Mouse (Mus musculus) left cerebral cortex, postnatal 25 days (tissue): Measurements from ENCODE around the gene Sgms1. TPM values are rescaled to one million over a fixed set of nuclear protein-coding genes. Genes with fewer than 3 reads are reported as not detected.
"Not testable (repeated sequence)": the region's sequence is repeated elsewhere in the genome, so short reads cannot be mapped to it uniquely, and the experiment has no call there.

Experiments used
- DNase-seq, 2 experiments: peaks; one replicate each; pipeline ENCODE4 v3.0.0; 2022; ENCODE audit warnings: low spot score in 2 of 2, mixed read lengths in 1 of 2
- intact Hi-C: fragments of 180-260 bp; cut with DNase I; formaldehyde crosslinking; loops from one replicate; pipeline ENCODE4 v1.15.1; 2025
- total RNA-seq, 2 experiments: library from RNA; stranded (reverse); gene quantifications; 2 replicates each; pipeline ENCODE4 v1.2.3; 2021

Sgms1 gene
- total RNA-seq, 2 experiments from 2014 or later = 44.2 to 53.5 TPM

DNA sequence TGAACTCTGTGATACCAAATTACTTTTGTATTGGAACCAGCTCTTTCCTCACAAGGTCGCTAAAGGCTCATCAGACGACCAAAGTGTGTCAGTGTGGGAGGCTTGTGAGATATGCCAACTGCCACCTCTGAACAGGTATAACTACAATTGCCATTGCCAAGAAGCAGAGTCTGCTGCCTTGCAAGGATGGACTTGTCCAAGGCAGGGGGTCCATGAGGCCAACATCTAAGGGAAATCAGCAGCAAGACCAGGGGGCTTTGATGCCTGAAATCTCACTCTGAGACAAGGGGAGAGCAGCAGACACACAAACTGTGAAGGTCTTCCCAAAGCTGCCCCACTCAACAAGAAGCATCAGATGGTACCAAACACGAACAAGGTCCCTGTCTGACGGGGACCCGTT lies 251.6 kb downstream of the Sgms1 start:
- DNase-seq = no peak
- intact Hi-C loops = no loop called here

DNA sequence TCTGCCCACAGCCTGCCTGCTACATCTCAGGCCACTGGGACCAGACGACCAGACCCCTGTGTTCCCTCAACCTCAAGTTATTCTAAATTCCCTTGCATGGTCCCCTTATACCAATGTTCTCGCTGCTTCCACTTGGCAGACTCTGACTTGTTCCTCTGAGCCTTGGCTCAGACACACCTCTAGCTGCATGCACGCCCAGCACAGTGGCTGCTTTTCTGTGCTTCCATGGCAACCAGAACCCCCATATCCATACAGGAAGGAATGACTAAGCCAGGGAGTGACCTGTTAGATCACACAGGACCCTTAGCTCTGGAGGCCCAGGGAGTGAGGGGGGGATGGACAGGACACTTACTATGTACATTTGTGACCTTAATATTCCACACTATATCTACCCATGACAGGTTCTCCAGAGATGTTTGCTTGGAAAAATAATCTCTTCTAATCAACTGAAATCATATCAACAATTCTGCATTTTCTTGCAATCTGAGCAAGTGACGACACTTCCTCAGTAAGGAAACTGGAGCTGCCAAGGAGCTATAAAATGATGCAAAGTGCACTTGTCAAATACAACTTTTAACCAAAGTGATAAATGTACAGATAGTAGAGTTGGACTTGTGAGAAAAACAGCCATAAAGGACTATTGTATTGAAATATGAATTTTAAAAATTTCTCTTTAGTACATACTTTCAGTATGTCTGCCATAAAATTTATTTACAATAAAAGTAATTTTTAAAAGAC lies 252.5 kb downstream of the Sgms1 start:
- DNase-seq = peak; percentile 35 to 52

DNA sequence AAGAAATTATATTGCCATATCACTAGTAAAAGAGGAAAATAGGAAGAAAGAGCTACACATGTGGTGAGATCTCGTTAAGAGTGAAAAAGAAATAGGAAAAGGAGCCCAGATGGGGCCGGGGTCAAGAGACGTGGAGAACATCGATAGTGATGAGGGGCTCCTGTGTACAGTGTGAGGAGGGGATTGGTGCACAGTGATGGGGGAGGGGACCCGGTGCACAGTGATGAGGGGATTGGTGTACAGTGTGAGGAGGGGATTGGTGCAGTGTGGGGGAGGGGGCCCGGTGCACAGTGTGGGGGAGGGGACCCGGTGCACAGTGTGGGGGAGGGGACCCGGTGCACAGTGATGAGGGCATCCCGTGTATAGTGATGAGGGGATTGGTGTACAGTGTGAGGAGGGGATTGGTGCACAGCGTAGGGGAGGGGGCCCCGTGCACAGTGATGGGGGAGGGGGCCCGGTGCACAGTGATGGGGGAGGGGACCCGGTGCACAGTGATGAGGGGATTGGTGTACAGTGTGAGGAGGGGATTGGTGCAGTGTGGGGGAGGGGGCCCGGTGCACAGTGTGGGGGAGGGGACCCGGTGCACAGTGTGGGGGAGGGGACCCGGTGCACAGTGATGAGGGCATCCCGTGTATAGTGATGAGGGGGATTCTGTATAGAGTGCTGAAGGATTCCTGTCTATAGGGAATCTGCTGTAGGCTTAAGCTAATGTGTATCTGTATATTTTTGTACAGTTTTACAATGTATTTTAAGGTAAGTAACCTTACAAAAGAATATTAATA lies 257.6 kb downstream of the Sgms1 start:
- intact Hi-C loops, DNase-seq: not testable (repeated sequence)

More for the DNA sequence above, 252.5 kb downstream of the Sgms1 start:
- intact Hi-C loops = no loop called here

DNA sequence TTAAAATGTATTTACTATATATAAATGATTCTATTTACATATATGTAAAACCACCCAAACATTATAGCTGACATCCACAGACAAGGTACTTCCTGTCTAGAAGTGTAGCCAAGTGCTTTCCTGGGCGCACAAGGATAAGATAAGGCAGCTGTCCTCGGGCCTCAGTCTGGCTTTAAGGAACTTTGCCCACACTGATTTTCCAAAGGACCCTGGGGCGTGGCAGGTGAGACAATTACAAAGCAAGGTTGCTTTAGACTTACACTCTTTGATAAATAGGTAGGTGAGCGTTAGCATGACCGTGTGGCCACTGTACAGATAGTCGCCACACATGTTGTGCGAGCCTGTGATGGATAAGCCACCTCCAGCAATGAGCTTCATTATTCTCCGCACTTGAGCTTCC lies 260.2 kb downstream of the Sgms1 start:
- intact Hi-C loops = no loop called here

DNA sequence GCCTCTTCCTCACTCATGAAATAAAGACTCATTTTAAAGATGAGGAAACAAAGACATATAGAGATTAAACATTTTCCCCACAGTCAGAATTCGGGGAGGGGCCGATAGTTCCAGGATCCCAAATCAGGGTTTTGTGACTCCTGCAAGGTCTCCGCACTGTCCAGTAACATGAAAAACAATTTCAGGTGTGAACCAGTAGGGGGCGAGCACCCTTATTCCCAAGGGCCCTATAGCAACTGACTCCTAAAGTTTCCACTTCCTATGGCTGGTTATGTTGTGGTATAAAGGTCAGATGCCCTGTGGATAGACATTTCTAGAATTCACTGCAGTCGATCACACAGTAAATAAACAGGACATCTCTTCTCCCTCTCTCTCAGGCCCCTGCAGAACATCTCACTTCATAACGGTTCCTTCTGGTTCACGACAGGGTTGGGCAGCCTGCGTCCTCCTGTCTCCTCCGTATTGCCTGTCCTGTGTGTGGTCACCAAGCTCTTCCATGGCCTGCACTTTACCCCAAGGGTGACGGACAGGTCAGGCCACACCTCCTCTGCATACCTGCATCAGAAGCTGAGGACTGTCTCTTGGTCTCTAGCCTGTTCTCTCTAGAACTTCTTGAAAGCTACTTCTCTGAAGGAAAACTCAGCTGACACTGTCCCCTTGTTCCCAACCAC lies 262.2 kb downstream of the Sgms1 start:
- no peak for DNase-seq
- intact Hi-C loops = no loop called here

More for the DNA sequence above, 260.2 kb downstream of the Sgms1 start:
- no peak for DNase-seq

DNA sequence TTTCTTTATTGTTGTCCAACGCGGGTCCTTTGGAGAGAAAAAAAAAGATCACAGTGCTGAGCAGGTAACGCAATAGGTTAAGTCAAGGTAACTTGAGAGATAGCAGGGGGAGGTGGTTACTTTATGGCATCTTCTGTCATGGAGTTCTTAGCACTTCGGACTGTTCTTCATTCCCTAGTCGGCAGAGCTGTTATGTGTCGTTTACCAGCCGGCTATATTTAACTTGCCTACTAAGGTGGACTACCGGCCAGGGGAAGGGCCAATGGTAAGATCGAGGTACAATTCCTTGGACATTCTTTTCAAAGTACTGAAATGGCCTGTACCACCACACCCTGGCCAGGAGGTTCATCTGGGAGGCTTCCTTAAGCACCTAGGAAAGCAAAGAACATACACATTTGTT lies 265.4 kb downstream of the Sgms1 start:
- intact Hi-C loops = no loop called here
- DNase-seq = no peak

DNA sequence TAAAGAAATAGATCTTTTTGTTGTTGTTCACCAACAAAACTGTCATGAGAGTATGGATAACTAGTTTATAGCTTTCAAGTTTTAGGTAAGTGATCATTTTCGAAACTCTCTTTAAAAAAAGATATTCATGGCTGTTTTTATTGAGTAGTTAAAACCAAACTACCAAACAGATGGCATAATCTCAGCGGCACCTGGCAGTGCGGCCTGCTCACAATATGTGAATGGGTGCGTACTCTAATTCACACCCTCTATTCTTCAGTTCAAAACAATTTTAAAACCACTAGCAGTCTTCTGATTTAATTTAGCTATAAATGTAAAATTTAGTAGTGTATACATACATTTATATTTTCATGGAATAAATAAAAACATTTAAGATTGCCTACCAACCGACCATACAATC lies 266.3 kb downstream of the Sgms1 start:
- intact Hi-C loops = no loop called here
- DNase-seq = no peak

DNA sequence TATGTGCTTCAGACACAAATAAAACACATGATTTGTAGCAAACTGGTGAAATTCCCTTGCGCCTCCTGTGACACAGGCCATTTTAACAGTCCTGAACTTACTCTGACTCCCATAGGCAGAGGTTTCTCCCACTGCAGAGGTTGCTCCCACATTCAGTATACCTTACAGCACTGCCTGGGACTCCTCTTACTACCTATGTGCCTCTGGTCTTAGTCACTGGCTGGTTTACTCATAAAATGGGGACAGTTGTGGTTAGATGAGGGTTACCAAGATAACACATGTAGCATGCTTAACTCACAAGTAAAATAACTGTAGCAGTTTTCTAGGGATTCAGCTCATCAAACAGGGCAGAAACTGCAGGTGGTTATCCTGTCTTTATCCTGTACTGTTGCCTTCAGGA lies 268.7 kb downstream of the Sgms1 start:
- DNase-seq = no peak
- intact Hi-C loops = no loop called here

DNA sequence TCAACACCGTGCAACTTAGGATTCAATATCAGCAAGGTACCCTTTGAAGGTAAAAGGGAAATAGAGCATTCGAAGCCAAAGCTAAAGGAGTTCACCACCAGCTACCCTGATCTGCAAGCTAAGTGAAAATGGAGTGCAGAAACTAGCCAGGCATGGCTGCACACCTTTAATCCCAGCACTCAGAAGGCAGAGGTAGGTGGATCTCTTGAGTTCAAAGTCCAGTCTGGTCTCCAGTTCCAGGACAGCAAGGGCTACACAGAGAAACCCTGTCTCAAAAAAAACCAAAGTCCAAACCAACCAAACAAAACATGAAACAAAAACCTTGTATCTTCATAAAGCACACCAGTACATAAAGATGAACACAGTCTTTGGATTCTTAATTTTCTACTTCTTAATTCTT lies 269.8 kb downstream of the Sgms1 start:
- DNase-seq = no peak
- intact Hi-C loops = no loop called here

DNA sequence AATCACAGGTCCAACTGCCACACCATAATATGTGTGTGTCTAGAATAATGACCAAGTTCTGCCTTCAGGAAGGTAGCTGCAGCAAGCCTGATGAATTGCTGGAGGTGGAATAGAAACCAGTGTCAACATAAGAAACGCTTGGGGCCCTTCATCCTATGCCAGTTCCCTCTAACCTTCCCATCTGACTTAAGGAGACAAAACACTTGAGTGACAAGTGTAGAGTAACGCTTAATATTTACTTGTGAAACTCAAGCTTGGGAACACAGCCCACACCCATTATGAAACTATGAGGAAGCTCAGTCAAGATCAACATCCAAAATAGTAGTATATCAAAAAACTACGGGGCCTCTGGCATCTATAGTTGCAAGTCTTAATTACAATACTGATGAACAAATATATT lies 271.0 kb downstream of the Sgms1 start:
- intact Hi-C loops = no loop called here
- DNase-seq = no peak

DNA sequence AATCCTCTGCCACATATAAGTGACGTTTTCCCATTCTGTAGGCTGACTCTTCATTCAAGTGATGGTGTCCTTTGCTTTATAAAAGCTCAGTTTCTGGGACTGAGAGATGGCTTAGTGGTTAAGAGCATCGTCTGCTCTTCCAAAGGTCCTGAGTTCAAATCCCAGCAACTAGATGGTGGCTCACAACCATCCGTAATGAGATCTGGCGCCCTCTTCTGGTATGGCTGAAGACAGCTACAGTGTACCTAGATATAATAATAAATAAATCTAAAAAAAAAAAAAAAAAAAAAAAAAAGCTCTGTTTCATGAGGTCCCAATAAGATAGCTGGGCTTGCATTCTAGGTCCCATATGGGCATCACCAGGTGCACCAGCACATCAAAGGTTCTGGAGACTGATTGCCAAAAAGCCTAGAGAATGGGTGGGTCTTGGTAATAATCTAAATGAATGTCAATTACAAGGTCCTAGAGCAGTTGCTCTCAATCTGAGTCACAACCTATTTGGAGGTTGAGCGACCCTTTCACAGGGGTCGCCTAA lies 272.0 kb downstream of the Sgms1 start:
- no peak for DNase-seq
- intact Hi-C loops = no loop called here

DNA sequence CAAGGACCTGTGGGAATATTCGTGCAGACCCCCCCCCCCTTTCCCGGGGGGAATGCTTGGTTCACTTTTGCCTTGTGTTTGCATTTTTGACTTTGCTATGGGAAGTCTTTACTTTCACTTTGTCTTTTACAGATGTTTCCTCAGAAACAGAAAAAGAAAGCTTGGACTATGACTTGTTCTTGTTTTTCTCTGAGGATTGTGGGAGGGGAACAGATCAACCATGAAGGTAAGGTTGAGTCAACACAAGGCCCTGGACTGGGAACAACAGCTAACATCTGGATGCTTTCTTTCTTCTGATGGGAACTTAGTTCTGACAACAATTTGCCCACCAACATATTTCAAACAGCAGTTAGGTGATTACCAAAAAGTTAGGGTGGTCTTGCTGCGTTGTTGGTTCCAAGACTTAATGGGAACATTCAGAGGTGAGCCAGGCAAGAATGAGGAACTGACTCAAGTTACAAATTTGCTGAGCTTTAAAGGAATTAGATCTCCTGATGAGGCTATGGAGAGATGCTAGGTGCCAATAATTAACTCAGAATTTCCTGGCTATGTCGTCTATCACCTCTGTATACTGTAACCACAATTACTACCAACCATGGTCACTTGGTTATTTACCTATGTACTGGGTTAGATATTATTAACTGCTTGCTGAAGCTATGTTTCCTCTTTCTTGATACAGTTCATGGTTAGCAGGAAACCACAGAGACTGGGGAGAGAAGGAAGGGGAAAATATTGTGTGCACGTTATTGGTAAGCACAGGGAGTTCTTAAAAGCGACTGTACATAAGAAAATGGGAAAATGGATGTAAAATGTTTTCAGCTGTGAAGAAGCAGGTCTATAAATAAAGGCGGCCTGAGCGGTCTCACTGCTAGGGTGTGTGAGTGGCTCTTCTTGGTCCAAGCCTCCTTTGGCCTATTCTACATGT lies 277.4 kb downstream of the Sgms1 start:
- intact Hi-C loops = no loop called here
- DNase-seq = no peak

DNA sequence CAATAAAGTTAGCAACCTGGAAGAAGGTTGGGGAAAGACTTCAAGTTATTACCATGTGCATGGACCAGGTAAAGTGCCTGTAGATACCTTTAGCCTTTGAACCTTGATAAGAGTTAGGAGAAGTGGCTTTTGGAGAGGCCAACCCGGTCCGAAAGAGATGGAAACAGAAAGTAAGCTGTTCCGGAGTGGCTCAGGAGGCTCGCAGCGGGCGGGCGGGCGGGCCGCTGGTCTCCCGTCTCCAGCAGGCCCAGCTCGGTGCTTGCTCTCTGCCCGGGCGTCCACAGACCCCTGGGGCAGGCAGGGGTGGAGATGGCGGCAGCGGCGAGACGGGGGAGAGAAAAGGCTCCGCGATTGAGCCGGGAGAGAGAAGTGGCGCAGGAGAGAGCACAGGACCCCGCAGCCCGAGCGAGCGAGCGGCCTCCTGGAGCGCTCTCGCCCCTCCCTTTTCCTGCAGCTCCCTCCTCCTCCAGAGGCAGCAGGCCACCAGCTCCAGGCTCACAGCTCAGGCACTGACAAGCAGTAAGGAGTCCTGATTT lies 281.7 kb downstream of the Sgms1 start, which contains the start of gene Asah2:
Gene Asah2, minus strand, starts transcription at position 441 of the 536 bp plus-strand sequence.
- peak; percentile 72 to 78 for DNase-seq

DNA sequence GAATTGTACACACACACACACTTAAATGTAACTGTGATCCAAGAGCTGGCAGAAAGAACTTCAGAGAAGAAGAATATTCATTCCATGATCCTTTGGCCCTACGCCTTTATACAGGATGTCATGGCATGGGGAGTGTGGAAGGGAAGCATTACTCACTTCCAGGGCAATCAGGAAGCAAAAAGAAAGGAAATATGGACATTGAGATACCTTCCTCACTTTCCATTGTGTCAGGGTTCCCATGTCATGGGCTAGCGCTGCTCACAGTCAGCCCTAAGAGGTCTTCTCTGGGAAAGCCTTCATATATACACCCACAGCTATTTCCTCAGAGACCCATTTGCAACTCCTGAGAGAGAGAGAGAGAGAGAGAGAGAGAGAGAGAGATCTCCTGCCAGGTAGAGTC lies 282.8 kb downstream of the Sgms1 start:
- DNase-seq = no peak
- intact Hi-C loops = no loop called here

More for the DNA sequence above, 281.7 kb downstream of the Sgms1 start, which contains the start of gene Asah2:
- intact Hi-C loops = no loop called here

DNA sequence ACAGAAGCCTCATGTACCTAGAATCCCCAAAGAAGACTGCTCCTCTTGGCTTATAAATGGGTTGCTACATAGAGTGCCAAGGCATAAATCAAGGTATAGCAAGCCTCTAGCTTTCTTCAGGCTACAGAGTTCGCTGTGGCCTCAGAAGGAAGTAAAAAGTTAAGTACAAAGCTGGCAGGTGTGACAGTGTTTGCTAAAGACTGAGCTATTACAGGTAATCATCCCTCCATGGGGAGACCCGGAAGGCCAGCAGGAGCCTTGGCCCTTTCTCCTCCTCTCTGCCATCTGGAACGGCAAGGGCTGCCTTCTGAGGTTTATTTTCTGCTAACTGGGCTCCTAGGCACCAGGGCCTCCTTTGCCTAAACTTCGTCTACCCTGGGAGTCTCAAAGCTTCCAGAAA lies 285.3 kb downstream of the Sgms1 start:
- intact Hi-C loops = loop anchor here (5.0 kb wide), 1 partner anchor 132 kb away; no protein-coding TSS in a partner anchor
- no peak for DNase-seq

DNA sequence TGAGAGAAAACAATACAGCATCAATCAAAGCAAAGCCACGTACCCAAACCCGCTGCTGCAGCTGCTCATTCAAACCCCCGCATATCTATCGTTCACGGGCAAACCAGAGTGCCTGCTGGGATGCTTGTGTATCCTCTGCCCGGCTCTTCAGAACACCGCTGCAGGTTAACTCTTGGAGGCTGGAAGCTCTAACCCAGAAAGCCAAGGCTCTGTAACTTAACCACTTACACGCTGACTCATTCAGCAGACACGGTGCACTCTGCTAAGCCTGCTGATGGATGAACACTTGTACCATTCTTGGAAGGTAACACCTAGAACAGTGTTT lies 286.6 kb downstream of the Sgms1 start:
- peak; percentile 35 to 41 for DNase-seq
- intact Hi-C loops = loop anchor here (5.0 kb wide), 1 partner anchor 131 kb away; no protein-coding TSS in a partner anchor

DNA sequence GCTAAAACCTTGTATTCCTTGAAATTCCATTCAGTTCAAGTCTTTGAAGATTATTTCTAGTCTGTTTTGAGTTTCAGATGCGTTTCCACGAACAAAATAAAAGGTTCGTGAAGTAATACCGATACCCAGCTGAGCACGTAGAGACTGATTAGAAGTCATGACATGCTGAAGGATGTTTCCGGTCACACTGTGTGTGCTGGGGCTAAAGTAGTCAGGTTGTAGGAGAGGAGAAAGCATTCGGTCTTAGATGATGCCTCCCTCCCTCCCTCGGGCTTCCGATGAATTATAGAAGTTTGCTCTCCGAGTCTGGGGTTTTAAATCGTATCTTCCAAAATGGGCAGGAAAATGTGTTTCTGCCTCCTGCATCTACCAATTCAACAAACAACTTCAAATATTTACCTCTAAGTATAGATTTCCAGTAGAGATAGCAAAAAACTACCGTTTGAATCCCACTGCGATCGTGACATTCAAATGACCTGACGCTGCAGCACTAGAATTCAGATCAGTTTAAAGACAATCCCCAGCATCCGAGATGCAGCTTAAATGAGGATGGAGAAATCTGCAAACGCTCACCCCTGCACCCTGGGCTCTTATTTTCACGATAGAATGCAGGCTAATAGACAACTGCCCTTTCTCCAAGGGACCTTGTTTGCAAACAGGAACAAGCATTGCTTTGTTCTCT lies 287.1 kb downstream of the Sgms1 start:
- intact Hi-C loops = loop anchor here (5.0 kb wide), 1 partner anchor 130 kb away; no protein-coding TSS in a partner anchor
- no peak for DNase-seq

DNA sequence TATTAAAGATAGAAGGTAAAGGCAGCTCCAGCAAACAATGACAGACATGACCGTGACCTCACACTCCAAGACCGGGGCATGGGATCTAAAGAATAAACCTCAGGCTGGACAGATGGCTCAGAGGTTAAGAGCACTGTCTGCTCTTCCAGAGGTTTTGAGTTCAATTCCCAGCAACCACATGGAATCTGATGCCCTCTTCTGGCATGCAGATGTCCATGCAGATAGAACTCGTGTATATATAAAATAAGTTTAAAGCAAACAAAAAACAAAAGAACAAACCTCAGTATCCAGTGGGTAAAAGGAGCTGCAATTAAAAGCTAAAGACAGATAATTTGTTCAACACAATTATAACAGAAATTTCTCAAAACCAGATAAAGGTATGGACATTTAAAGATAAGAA lies 290.9 kb downstream of the Sgms1 start:
- intact Hi-C loops = no loop called here
- DNase-seq = no peak
